Mouse (Mus musculus) heart, postnatal 36 days (tissue): ENCODE measurements around the gene St5. TPM values are rescaled to one million over a fixed set of nuclear protein-coding genes. Genes with fewer than 3 reads are reported as not detected.
A peak's percentile ranks its signal among the peaks of the same experiment; 100 is the strongest.

Source experiments
- DNase-seq, 2 experiments: peaks; one replicate each; pipeline ENCODE4 v3.0.0; 2021 to 2022
- intact Hi-C: fragments of 180-260 bp; cut with DNase I; formaldehyde crosslinking; loops from one replicate; pipeline ENCODE4 v1.15.1; 2025
- microRNA-seq, 2 experiments: library from miRNA; unstranded; fragments of <30 nt; microRNA quantifications; one replicate each; pipeline ENCODE4 v1.2.0; 2021; ENCODE audit warnings: borderline number of aligned reads in 2 of 2
- total RNA-seq, 2 experiments: library from RNA; stranded (reverse); gene quantifications; 2 replicates each; pipeline ENCODE4 v1.2.3; 2021

The St5 gene
- total RNA-seq, 2 experiments from 2014 or later, result 23.4 to 31.9 TPM

- intact Hi-C loops, result loop anchor here (2.0 kb wide), 1 partner anchor 185 kb away; the partner anchor contains the start of genes Akip1 and St5
- no peak for DNase-seq
Observed at GRCm38 (mm10) chr7:109518036-109518681, 185.2 kb downstream of the St5 start.

- intact Hi-C loops, result loop anchor here (2.0 kb wide), 1 partner anchor 48 kb away; no protein-coding TSS in a partner anchor
Observed at GRCm38 (mm10) chr7:109516500-109516899, 186.9 kb downstream of the St5 start.

GRCm38 (mm10) chr7:109511838-109512237, 191.6 kb downstream of the St5 start:
- intact Hi-C loops, result no loop called here
- no peak for DNase-seq

More at GRCm38 (mm10) chr7:109516500-109516899, 186.9 kb downstream of the St5 start:
- no peak for DNase-seq

- DNase-seq, result no peak
- intact Hi-C loops, result no loop called here
Observed at GRCm38 (mm10) chr7:109510799-109511198, 192.6 kb downstream of the St5 start.

GRCm38 (mm10) chr7:109508034-109508433, 195.4 kb downstream of the St5 start, which contains the start of gene Trim66:
TSS of gene Trim66 (minus strand) at chr7:109508134.
- intact Hi-C loops, result no loop called here
- no peak for DNase-seq

- intact Hi-C loops, result no loop called here
- no peak for DNase-seq
Observed at GRCm38 (mm10) chr7:109507572-109507971, 195.8 kb downstream of the St5 start.

GRCm38 (mm10) chr7:109507119-109507518, 196.3 kb downstream of the St5 start:
- DNase-seq, result no peak
- intact Hi-C loops, result no loop called here

GRCm38 (mm10) chr7:109497507-109497906, 205.9 kb downstream of the St5 start:
- intact Hi-C loops, result no loop called here
- DNase-seq, result no peak

- intact Hi-C loops, result no loop called here
Observed at GRCm38 (mm10) chr7:109493319-109494316, 209.8 kb downstream of the St5 start.

GRCm38 (mm10) chr7:109492616-109493318, 210.6 kb downstream of the St5 start:
- DNase-seq, result no peak
- intact Hi-C loops, result no loop called here

More at GRCm38 (mm10) chr7:109493319-109494316, 209.8 kb downstream of the St5 start:
- peak; percentile 12 for DNase-seq

- intact Hi-C loops, result no loop called here
- no peak for DNase-seq
Observed at GRCm38 (mm10) chr7:109484221-109484620, 219.2 kb downstream of the St5 start.

- peak; percentile 21 to 23 for DNase-seq
Observed at GRCm38 (mm10) chr7:109480765-109481197, 222.6 kb downstream of the St5 start.

GRCm38 (mm10) chr7:109477926-109478325, 225.5 kb downstream of the St5 start:
- intact Hi-C loops, result no loop called here
- no peak for DNase-seq

More at GRCm38 (mm10) chr7:109480765-109481197, 222.6 kb downstream of the St5 start:
- intact Hi-C loops, result no loop called here

Small RNAs within 50 kb of the gene (microRNA-seq; reads per million reads assigned to microRNA genes)
- gene Gm47284, result 0 reads per million in 2 experiments

Other genes with a start within 250 kb of the St5 start
- under 1 TPM; 0.08 to 0.11 TPM for gene Trim66, start 195.5 kb downstream of the St5 start, total RNA-seq
- gene Rpl27a, start 184.5 kb downstream of the St5 start, total RNA-seq, result 10 to 100 TPM; 95.0 to 97.5 TPM
- gene Akip1, start 85 bp upstream of the St5 start, total RNA-seq, result 10 to 100 TPM; 11.4 to 16.0 TPM
- gene BC051019, start 20.2 kb upstream of the St5 start, total RNA-seq, result not detected
- gene Ascl3, start 28.1 kb upstream of the St5 start, total RNA-seq, result not detected
- 10 to 100 TPM; 29.8 to 31.1 TPM for gene Tmem9b, start 49.3 kb upstream of the St5 start, total RNA-seq
- gene Nrip3, start 78.4 kb upstream of the St5 start, total RNA-seq, result under 1 TPM; 0.08 to 0.47 TPM
- 10 to 100 TPM; 19.3 to 21.1 TPM for gene Scube2, start 162.1 kb upstream of the St5 start, total RNA-seq